Comparison of ENCODE assay signal across 22 mouse cellular contexts in the genomic region with DNA sequence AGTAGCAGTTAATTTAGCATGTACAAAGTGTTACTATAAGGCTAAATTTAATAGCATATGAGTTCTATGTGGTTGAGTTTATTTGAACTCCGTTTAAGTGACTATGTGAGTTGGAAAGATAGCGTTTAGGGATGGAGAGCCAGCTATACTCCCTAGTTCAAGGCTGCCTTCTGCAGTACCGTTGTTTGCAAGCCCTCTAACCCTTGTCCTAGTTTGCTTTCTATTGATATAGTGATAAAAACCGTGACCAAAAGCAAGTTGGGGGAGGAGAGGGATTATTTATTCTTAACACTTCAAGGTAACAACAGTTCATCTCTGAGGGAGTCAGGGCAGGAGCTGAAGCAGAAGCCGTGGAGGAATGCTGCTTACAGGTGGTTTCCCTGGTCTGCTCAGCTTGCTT. TPM values are rescaled to one million over a fixed set of nuclear protein-coding genes. Genes with fewer than 3 reads are reported as not detected.
DNase-seq lines count a peak whose midpoint lies in the region; ATAC-seq and TF ChIP-seq lines count a peak whose summit lies in the region.
"Had no signal": no experiment of that assay in that cellular context is flagged by ENCODE, and none has a peak within 500 bp of the region (broad histone marks: within the 10 kb centered on the region; RNA-seq: fewer than 3 reads in every experiment).

No protein-coding gene starts in this region.

- H3K4me1 ChIP-seq in liver, embryonic 13.5 days (replicated peaks), result peaks cover 51% of the 10 kb centered on the region
- peaks cover 3% of the 10 kb centered on the region; the same call in 1 of the 2 replicates for H3K4me1 ChIP-seq in liver, embryonic 11.5 days (replicated peaks; ENCODE audit: control insufficient read depth, insufficient read depth, low read length)
- H3K4me1 ChIP-seq in midbrain, embryonic 11.5 days (ENCODE audit: control insufficient read depth, insufficient read depth, low read length), result no peaks in the 10 kb centered on the region; the same call in 1 of the 2 replicates
- H3K4me1 ChIP-seq in midbrain, postnatal 0 days (ENCODE audit: insufficient read depth, low read length), result no peaks in the 10 kb centered on the region
- H3K4me1 ChIP-seq: forebrain, embryonic 10.5 days had no signal

- ATAC-seq in liver, embryonic 13.5 days (ENCODE audit: low read depth), result 0 out of 2 replicates have a peak, but pooled peaks have one; percentile 22
- ATAC-seq in liver, embryonic 11.5 days (replicated peaks; ENCODE audit: low FRiP score), result no peak
- ATAC-seq in midbrain, embryonic 11.5 days (ENCODE audit: low FRiP score), result no peak
- ATAC-seq in midbrain, postnatal 0 days (ENCODE audit: low FRiP score), result no peak
- ATAC-seq: forebrain, embryonic 14.5 days had no signal

- peaks cover 6% of the 10 kb centered on the region; the same call in 1 of the 2 replicates for H3K36me3 ChIP-seq in liver, embryonic 13.5 days
- H3K36me3 ChIP-seq in liver, embryonic 11.5 days (ENCODE audit: control insufficient read depth, insufficient read depth, low read length), result no peaks in the 10 kb centered on the region
- H3K36me3 ChIP-seq in midbrain, embryonic 11.5 days (ENCODE audit: control insufficient read depth, insufficient read depth, low read length), result no peaks in the 10 kb centered on the region
- no peaks in the 10 kb centered on the region for H3K36me3 ChIP-seq in midbrain, postnatal 0 days (ENCODE audit: insufficient read depth, low read length)
- H3K36me3 ChIP-seq: embryonic facial prominence, embryonic 13.5 days; forebrain, embryonic 10.5 days; forebrain, embryonic 12.5 days had no signal

- no peaks in the 10 kb centered on the region for H3K9me3 ChIP-seq in liver, embryonic 13.5 days (replicated peaks)
- no peaks in the 10 kb centered on the region for H3K9me3 ChIP-seq in liver, embryonic 11.5 days (ENCODE audit: control insufficient read depth, low read length)
- no peaks in the 10 kb centered on the region for H3K9me3 ChIP-seq in midbrain, embryonic 11.5 days (ENCODE audit: control insufficient read depth, low read length)
- H3K9me3 ChIP-seq in midbrain, postnatal 0 days (ENCODE audit: low read length), result no peaks in the 10 kb centered on the region
- H3K9me3 ChIP-seq: embryonic facial prominence, embryonic 13.5 days; embryonic facial prominence, embryonic 15.5 days; forebrain, embryonic 10.5 days; forebrain, embryonic 12.5 days had no signal

- DNase-seq in liver, embryonic 13.5 days, result no peak
- DNase-seq in liver, embryonic 11.5 days (ENCODE audit: low spot score), result no peak
- DNase-seq in midbrain, embryonic 11.5 days (ENCODE audit: low spot score, missing footprints), result peak; percentile 23
- no peak for DNase-seq in midbrain, postnatal 0 days (ENCODE audit: low spot score)
- DNase-seq in yolk sac, embryonic 10.5 days (ENCODE audit: low spot score), result peak; percentile 26
- no peak for DNase-seq in lung, adult 18-20 months
- DNase-seq: adrenal gland, adult 2 months; adrenal gland, postnatal 10 days; adrenal gland, postnatal 25 days; cerebellum, adult 11 months; cerebellum, adult 18-20 months; cerebellum, adult 8-10 months; cerebellum, adult 9-11 months; cerebellum, postnatal 14 days; cerebellum, postnatal 36 days; embryo, embryonic 11 days had no signal

- no peak overlapping the region for H3K9ac ChIP-seq in liver, embryonic 13.5 days
- no peak overlapping the region for H3K9ac ChIP-seq in liver, embryonic 11.5 days (ENCODE audit: low read depth, low read length)
- H3K9ac ChIP-seq in midbrain, embryonic 11.5 days (ENCODE audit: low read length), result no peak overlapping the region
- H3K9ac ChIP-seq in midbrain, postnatal 0 days (replicated peaks; ENCODE audit: low read length, poor library complexity, severe bottlenecking), result no peak overlapping the region
- H3K9ac ChIP-seq: embryonic facial prominence, embryonic 13.5 days; embryonic facial prominence, embryonic 15.5 days; forebrain, embryonic 12.5 days had no signal

- H3K4me2 ChIP-seq in liver, embryonic 13.5 days, result no peak overlapping the region
- no peak overlapping the region for H3K4me2 ChIP-seq in liver, embryonic 11.5 days
- no peak overlapping the region for H3K4me2 ChIP-seq in midbrain, embryonic 11.5 days
- H3K4me2 ChIP-seq in midbrain, postnatal 0 days (ENCODE audit: low read depth, low read length, poor library complexity, severe bottlenecking), result no peak overlapping the region
- H3K4me2 ChIP-seq: embryonic facial prominence, embryonic 13.5 days; embryonic facial prominence, embryonic 15.5 days; forebrain, embryonic 12.5 days had no signal

- H3K27me3 ChIP-seq in liver, embryonic 13.5 days, result no peaks in the 10 kb centered on the region
- H3K27me3 ChIP-seq in liver, embryonic 11.5 days (replicated peaks; ENCODE audit: control insufficient read depth, insufficient read depth, low read length), result no peaks in the 10 kb centered on the region
- H3K27me3 ChIP-seq in midbrain, embryonic 11.5 days (ENCODE audit: control insufficient read depth, insufficient read depth, low read length), result no peaks in the 10 kb centered on the region
- H3K27me3 ChIP-seq in midbrain, postnatal 0 days (ENCODE audit: insufficient read depth, low read length), result no peaks in the 10 kb centered on the region
- H3K27me3 ChIP-seq: embryonic facial prominence, embryonic 13.5 days; embryonic facial prominence, embryonic 15.5 days; forebrain, embryonic 12.5 days had no signal

- no peak overlapping the region for H3K4me3 ChIP-seq in liver, embryonic 13.5 days (replicated peaks)
- H3K4me3 ChIP-seq in liver, embryonic 11.5 days (ENCODE audit: low read depth, low read length), result no peak overlapping the region
- H3K4me3 ChIP-seq in midbrain, embryonic 11.5 days (ENCODE audit: low read depth, low read length), result no peak overlapping the region
- H3K4me3 ChIP-seq in midbrain, postnatal 0 days (ENCODE audit: low read depth, low read length), result no peak overlapping the region
- H3K4me3 ChIP-seq: embryonic facial prominence, embryonic 13.5 days; embryonic facial prominence, embryonic 15.5 days; erythroblast, embryonic 14.5 days; forebrain, embryonic 10.5 days; forebrain, embryonic 12.5 days had no signal

- WGBS in liver, embryonic 13.5 days (ENCODE audit: insufficient replicate concordance), result 52% methylated on average over 5 of the region's 5 CpGs
- 64% methylated on average over 5 of the region's 5 CpGs for WGBS in liver, embryonic 11.5 days
- 80% methylated on average over 5 of the region's 5 CpGs for WGBS in midbrain, embryonic 11.5 days
- WGBS in midbrain, postnatal 0 days, result 80% methylated on average over 5 of the region's 5 CpGs

- TF ChIP-seq CTCF in midbrain, postnatal 0 days (IDR thresholded peaks at IDR 0.05), result no peak

- no peak overlapping the region; the same call in 1 of the 2 replicates for H3K27ac ChIP-seq in liver, embryonic 13.5 days
- H3K27ac ChIP-seq in liver, embryonic 11.5 days (ENCODE audit: low read depth, low read length), result no peak overlapping the region
- H3K27ac ChIP-seq in midbrain, embryonic 11.5 days (ENCODE audit: low read depth, low read length), result no peak overlapping the region
- H3K27ac ChIP-seq in midbrain, postnatal 0 days (ENCODE audit: low read depth, low read length), result no peak overlapping the region
- H3K27ac ChIP-seq: embryonic facial prominence, embryonic 13.5 days; embryonic facial prominence, embryonic 15.5 days; forebrain, embryonic 10.5 days; forebrain, embryonic 12.5 days had no signal

RNA-seq across cellular contexts. Expression of gene Arl8b, which starts 8.6 kb away (rescaled TPM):
- 38.0 and 57.2 TPM in 2 replicates for polyA plus RNA-seq in liver, embryonic 13.5 days (2015; fragmentation: Nextera tagmentation; extraction: Ambion mirVana)
- 64.1 and 81.5 TPM in 2 replicates for polyA plus RNA-seq in liver, embryonic 11.5 days (2014; fragmentation: Nextera tagmentation; extraction: Ambion mirVana)
- 84.3 and 94.5 TPM in 2 replicates for polyA plus RNA-seq in midbrain, embryonic 11.5 days (2014; fragmentation: Nextera tagmentation; extraction: Ambion mirVana)
- total RNA-seq in midbrain, postnatal 0 days (2014; rRNA removed), result 73.1 and 73.9 TPM in 2 replicates
- 89.6 and 105 TPM in 2 replicates for polyA plus RNA-seq in midbrain, postnatal 0 days (2015; fragmentation: Nextera tagmentation; extraction: Ambion mirVana)

RNA-seq across cellular contexts. Expression of gene Edem1, which starts 36.9 kb away (rescaled TPM):
- polyA plus RNA-seq in liver, embryonic 13.5 days (2015; fragmentation: Nextera tagmentation; extraction: Ambion mirVana), result 13.5 and 20.8 TPM in 2 replicates
- polyA plus RNA-seq in liver, embryonic 11.5 days (2014; fragmentation: Nextera tagmentation; extraction: Ambion mirVana), result 25.0 and 30.6 TPM in 2 replicates
- polyA plus RNA-seq in midbrain, embryonic 11.5 days (2014; fragmentation: Nextera tagmentation; extraction: Ambion mirVana), result 20.5 and 21.7 TPM in 2 replicates
- 11.3 and 13.4 TPM in 2 replicates for total RNA-seq in midbrain, postnatal 0 days (2014; rRNA removed)
- 3.1 and 3.7 TPM in 2 replicates for polyA plus RNA-seq in midbrain, postnatal 0 days (2015; fragmentation: Nextera tagmentation; extraction: Ambion mirVana)

Comparison
In these comparisons a context has a peak if more than half of its experiments do, and no peak if none do; other contexts are left out.
1. DNase-seq: peak in midbrain, embryonic 11.5 days (single experiment) and yolk sac, embryonic 10.5 days (single experiment); none in liver, embryonic 13.5 days (single experiment), liver, embryonic 11.5 days (single experiment), midbrain, postnatal 0 days (single experiment) and lung, adult 18-20 months (0 of 2).